Mouse (Mus musculus) layer of hippocampus, adult 9-10 months (tissue): Measurements from ENCODE around the gene Dnajc13.

Experiments
- DNase-seq: peaks from one replicate; pipeline ENCODE4 v3.0.0; 2022; ENCODE audit warnings: low spot score

Gene Dnajc13

DNA sequence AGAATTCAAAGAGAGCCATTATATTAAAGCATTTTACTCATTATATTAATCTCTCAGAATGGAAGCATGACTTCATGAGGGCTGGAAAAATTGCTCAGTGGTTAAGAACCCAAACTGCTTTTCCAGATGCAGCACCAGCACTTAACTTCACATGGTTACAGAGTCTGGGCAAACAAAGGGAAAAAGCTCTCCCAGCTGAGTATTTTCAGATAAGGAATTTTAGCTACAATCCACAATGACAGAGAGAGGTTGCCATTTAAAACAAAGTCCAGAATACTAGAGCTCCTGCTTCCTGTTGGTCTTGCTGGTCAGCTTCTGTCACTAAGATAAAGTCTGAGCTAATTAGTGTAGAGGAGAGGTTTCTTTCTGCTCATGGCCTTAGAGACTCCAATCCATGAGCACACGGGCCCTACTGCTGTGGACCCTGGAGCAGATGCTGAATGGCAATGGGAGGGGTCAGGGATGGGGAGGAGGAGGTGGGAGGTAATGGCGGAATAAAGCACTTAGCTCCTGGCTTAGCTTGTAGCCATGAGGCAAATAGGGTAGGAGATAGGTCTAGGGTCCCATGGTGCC, 154.1 kb downstream of the Dnajc13 start:
- no peak for DNase-seq

DNA sequence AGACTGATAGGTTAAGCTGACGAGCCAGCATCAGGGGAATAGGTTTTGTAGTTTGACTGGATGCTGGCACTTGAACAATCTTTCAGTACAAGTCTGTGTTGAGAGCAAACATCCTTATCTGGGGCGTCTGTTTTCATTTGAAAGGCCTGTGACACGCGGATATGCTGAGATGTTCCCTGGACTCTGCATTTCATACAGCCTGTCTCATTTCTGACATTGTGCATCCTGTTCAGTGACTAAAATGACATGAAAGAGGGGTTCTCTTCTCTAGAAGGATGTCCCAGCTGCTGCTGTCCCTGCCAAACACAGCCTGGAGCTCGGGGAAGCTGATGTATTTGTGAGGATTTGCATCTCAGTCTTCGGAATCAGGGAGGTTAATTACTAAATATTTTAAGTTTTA, 155.2 kb downstream of the Dnajc13 start:
- no peak for DNase-seq

DNA sequence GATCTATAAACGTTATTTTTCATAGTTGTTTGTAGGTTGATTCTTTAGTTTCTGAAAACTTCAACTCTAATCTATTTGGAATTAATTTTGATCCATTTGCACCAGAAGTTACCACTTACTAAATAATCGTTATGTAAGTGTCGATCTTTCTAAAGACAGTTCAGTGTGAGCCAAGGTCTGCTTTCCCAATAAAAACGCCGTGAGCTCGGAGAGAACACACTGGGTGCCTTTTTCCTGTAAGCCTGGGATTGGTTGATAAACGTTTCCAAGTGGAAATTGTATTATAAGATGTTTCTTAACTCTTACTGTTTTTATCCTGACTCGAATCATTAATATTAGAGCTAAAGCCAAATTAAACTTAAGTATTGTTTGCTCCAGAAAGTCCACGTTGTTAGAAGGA, 155.8 kb downstream of the Dnajc13 start:
- DNase-seq, result no peak

DNA sequence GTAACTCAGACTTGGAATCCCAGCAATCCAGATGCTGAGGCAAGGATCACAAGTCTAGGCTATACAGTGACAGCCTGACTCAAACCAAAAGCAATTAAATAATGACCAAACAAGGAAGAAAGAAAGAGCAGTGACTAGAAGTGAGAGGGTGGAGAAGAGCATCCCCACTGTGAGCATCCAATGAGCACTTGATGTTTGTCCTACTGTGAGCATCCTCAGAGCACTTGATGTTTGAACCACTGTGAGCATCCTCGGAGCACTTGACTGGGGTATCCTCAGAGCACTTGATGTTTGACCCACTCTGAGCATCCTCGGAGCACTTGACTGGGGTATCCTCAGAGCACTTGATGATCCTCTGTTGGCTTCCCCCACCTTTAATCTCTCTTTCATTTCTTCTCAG, 157.7 kb downstream of the Dnajc13 start:
- no peak for DNase-seq

DNA sequence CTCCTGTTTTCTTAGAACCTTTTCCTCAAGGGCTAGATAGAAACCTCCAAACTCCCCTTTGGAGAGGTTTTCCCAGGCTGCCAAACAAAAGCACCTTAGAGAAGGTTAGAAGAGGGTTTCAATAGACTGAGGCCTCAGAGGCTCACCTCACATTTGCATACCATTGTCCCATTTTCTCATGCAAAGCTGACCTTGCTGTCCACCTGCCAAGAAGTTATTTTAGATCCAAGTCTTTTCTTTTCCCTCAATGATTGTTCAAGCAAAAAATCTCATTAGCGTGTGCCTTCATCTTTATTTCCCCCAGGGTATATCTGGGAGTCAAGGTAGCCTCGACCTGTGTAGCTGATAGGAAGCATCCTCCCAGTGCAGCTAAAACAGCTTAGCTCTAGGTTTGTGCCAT, 159.8 kb downstream of the Dnajc13 start:
- no peak for DNase-seq

DNA sequence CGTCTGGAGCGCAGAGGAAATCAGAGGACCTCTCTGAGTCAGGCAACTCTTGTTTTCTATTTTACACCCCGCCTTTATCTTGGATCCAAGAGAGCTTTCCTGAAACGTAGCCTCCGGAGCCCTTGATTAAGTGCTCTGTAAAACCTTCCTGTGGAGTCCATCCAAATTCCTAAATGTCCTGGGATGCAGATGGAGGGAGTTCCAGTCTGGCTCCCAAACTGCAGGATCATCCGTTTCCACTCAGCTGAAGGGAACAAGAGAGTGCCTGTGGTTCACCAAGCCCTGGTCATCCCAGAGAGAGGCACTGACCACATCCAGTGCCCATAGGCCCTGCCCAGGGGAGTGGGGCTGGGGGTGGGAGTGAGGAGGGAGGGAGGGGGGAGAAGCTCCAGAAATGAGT, 160.4 kb downstream of the Dnajc13 start:
- DNase-seq, result no peak

DNA sequence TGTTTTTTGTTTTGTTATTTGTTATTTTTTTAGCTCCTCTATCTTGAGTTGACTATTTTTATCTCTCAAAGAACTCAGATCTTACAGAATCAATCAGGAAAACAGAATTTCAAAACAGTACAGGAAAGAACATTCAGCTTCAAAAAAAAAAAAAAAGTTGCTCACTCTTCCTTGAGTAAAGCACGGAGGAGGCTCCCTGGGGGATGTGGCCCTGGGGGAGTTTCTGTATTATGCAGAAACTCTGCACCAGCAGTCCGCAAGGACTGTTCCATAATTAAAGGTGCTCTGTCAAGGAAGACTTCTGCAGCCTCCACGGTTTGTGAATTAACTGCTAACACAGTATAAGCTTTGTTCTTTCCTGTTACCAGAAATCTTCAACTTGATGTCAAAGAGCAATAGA, 161.3 kb downstream of the Dnajc13 start:
- no peak for DNase-seq
